Mouse (Mus musculus) midbrain, embryonic 16.5 days (tissue): ENCODE results near the gene Zhx3. TPM values are rescaled to one million over a fixed set of nuclear protein-coding genes. Genes with fewer than 3 reads are reported as not detected.

Experiments
- ATAC-seq: fragments of 200-750 bp; cut with Nextera tagmentation; 2 replicates; pipeline ENCODE4 v1.8.0; 2017; ENCODE audit warnings: moderate TSS enrichment
- H3K27ac ChIP-seq: fragments of 300-500 bp; sonication (generic); 2 replicates; pipeline ENCODE4 v1.5.1; 2014; ENCODE audit warnings: mild to moderate bottlenecking, low read length, mixed read lengths
- H3K27me3 ChIP-seq: fragments of 300-500 bp; sonication (generic); 2 replicates; pipeline ENCODE4 v1.6.1; 2014; ENCODE audit warnings: low read depth, low read length, mixed read lengths; ENCODE audit not compliant: control insufficient read depth, insufficient read depth
- H3K36me3 ChIP-seq: fragments of 300-500 bp; sonication (generic); 2 replicates; pipeline ENCODE4 v1.6.1; 2014; ENCODE audit warnings: mild to moderate bottlenecking, low read length, moderate library complexity, mixed read lengths; ENCODE audit not compliant: control insufficient read depth, insufficient read depth
- H3K4me1 ChIP-seq: fragments of 300-500 bp; sonication (generic); 2 replicates; pipeline ENCODE4 v1.6.1; 2014; ENCODE audit warnings: mild to moderate bottlenecking, low read length, mixed read lengths; ENCODE audit not compliant: control insufficient read depth, insufficient read depth
- H3K4me2 ChIP-seq: fragments of 300-500 bp; sonication (generic); 2 replicates; pipeline ENCODE4 v1.6.1; 2014; ENCODE audit warnings: mild to moderate bottlenecking, low read length, mixed read lengths
- H3K4me3 ChIP-seq: fragments of 300-500 bp; sonication (generic); 2 replicates; pipeline ENCODE4 v1.5.1; 2014; ENCODE audit warnings: low read depth, mild to moderate bottlenecking, low read length, moderate library complexity, mixed read lengths
- H3K9ac ChIP-seq: fragments of 300-500 bp; sonication (generic); 2 replicates; pipeline ENCODE4 v1.6.1; 2014; ENCODE audit warnings: low read depth, low read length, mixed read lengths
- H3K9me3 ChIP-seq: fragments of 300-500 bp; sonication (generic); replicated peaks from 2 replicates; pipeline ENCODE4 v1.6.1; 2014; ENCODE audit warnings: mild to moderate bottlenecking, low read length, mixed read lengths; ENCODE audit not compliant: control insufficient read depth, poor library complexity, severe bottlenecking
- WGBS: fragments of 180-500 bp; shearing (Covaris S2); extraction: QIAGEN DNeasy Blood & Tissue Kit; methylation state at CpG from one replicate; pipeline ENCODE4 v1.1.7; 2014; 5-methylcytosine and 5-hydroxymethylcytosine counted together
- polyA plus RNA-seq: library from polyadenylated mRNA; unstranded; fragments of >200 nt; fragmentation: Nextera tagmentation; extraction: Ambion mirVana; gene quantifications from 2 replicates; pipeline ENCODE4 v1.2.1, GENCODE M21; 2015

Gene Zhx3
- polyA plus RNA-seq, 1 experiment from 2014 or later = 21.1 TPM

GRCm38 (mm10) chr2:160872395-160872794 is 403 bp downstream of the Zhx3 start:
- Histone ChIP-seq H3K36me3 (no peaks in the 10 kb centered on the region), H3K4me3 (peak overlapping the region; percentile 92), H3K4me1 (peaks cover 21% of the 10 kb centered on the region), H3K27me3 (no peaks in the 10 kb centered on the region), H3K4me2 (peak overlapping the region; percentile 77), H3K9me3 (no peaks in the 10 kb centered on the region), H3K9ac (peak overlapping the region; percentile 98), H3K27ac (peak overlapping the region; percentile 98)
- WGBS = 0% methylated on average over 34 of the region's 47 CpGs
- ATAC-seq = peak; percentile 92

- Histone ChIP-seq H3K9ac (no peak overlapping the region), H3K4me3 (peak overlapping the region; percentile 12; the same call in 1 of the 2 replicates), H3K9me3 (no peaks in the 10 kb centered on the region), H3K36me3 (no peaks in the 10 kb centered on the region), H3K4me2 (peak overlapping the region; percentile 47), H3K27ac (no peak overlapping the region), H3K27me3 (no peaks in the 10 kb centered on the region), H3K4me1 (peaks cover 21% of the 10 kb centered on the region)
- ATAC-seq = no peak
- WGBS = 79% methylated on average over 3 of the region's 3 CpGs
Observed at GRCm38 (mm10) chr2:160871310-160871709, 1.5 kb downstream of the Zhx3 start.

DNA sequence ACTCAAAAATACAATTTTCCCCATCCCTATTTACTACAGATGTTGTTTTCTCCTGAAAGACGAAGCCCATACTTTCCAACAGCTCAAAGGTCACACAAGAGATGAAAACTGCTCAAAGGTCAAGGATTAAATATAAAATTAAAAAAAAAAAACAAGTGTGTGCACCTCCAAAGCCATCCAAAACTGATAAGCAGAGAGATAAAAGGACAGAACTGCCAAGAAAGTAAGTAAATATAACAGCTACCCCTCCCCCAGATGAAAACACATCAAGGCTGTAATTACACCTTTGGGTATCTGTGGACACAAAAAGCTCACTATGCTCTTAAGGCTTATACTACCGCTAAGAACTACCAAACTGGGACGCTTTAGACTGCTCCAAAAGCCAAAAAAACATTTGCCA is 3.4 kb downstream of the Zhx3 start:
- Histone ChIP-seq H3K9ac (no peak overlapping the region), H3K27ac (no peak overlapping the region), H3K9me3 (no peaks in the 10 kb centered on the region), H3K4me2 (no peak overlapping the region), H3K27me3 (no peaks in the 10 kb centered on the region), H3K4me3 (no peak overlapping the region), H3K4me1 (peaks cover 21% of the 10 kb centered on the region), H3K36me3 (no peaks in the 10 kb centered on the region)
- 81% methylated on average over 3 of the region's 3 CpGs for WGBS
- ATAC-seq = no peak

DNA sequence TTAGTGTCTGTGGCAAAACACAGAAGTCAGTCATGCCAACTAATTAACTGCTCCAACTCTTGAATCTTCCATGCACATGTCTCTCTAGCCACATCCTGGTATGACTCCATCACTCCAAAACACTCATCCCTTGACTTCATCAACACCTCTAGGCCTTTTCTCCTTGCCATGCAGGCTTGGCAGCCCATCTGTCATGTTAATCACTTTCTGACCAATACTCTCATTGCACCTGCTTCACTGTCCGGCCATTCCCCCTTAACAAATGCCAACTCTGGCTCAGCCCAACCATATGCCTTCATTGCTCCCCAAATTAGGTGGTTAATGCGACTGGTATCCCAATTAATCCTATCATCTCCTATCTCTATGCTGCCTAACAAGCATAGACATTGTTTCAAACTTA is 7.5 kb downstream of the Zhx3 start:
- H3K4me1 ChIP-seq = peaks cover 2% of the 10 kb centered on the region; the same call in 1 of the 2 replicates
- no peak for ATAC-seq
- WGBS = 81% methylated on average over 2 of the region's 2 CpGs

GRCm38 (mm10) chr2:160864112-160864511 is 8.7 kb downstream of the Zhx3 start:
- no peak for ATAC-seq
- Histone ChIP-seq H3K27me3 (no peaks in the 10 kb centered on the region), H3K4me2 (no peak overlapping the region), H3K9me3 (no peaks in the 10 kb centered on the region), H3K4me1 (no peaks in the 10 kb centered on the region), H3K27ac (no peak overlapping the region), H3K9ac (no peak overlapping the region), H3K36me3 (no peaks in the 10 kb centered on the region), H3K4me3 (no peak overlapping the region)
- 92% methylated on average over 1 of the region's 1 CpGs for WGBS

More for the DNA sequence above, 7.5 kb downstream of the Zhx3 start:
- Histone ChIP-seq H3K4me3 (no peak overlapping the region), H3K27ac (no peak overlapping the region), H3K27me3 (no peaks in the 10 kb centered on the region), H3K4me2 (no peak overlapping the region), H3K36me3 (no peaks in the 10 kb centered on the region), H3K9me3 (no peaks in the 10 kb centered on the region), H3K9ac (no peak overlapping the region)

DNA sequence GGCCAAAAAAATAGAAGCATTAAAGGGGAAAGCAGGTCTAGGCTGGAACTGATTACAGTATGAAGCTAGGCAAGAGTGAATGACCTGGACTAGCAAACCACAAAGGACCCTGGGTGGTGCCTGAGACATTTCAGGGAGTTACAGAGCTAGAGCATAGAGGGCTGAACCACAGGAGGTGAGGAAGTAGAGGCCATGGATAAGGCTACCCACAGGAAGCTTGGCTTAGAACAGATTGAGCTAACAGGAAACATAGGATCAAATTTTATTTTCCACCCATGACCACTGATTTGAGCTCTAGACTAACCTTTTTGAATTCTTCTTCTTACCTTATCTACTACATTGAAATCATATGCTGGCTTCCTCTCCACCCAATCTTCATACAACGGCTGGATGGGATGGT is 12.4 kb downstream of the Zhx3 start:
- 92% methylated on average over 1 of the region's 1 CpGs for WGBS

GRCm38 (mm10) chr2:160856359-160857102 is 16.3 kb downstream of the Zhx3 start:
- no peak overlapping the region for H3K4me3 ChIP-seq
- 82% methylated on average over 5 of the region's 5 CpGs for WGBS
- no peaks in the 10 kb centered on the region for H3K27me3 ChIP-seq
- no peaks in the 10 kb centered on the region for H3K4me1 ChIP-seq
- H3K9ac ChIP-seq = no peak overlapping the region
- no peaks in the 10 kb centered on the region for H3K36me3 ChIP-seq
- H3K9me3 ChIP-seq = no peaks in the 10 kb centered on the region
- no peak for ATAC-seq
- H3K27ac ChIP-seq = no peak overlapping the region
- no peak overlapping the region for H3K4me2 ChIP-seq

More for the DNA sequence above, 12.4 kb downstream of the Zhx3 start:
- Histone ChIP-seq H3K9ac (no peak overlapping the region), H3K4me1 (no peaks in the 10 kb centered on the region), H3K4me3 (no peak overlapping the region), H3K27ac (no peak overlapping the region), H3K36me3 (no peaks in the 10 kb centered on the region), H3K4me2 (no peak overlapping the region), H3K27me3 (no peaks in the 10 kb centered on the region), H3K9me3 (no peaks in the 10 kb centered on the region)
- ATAC-seq = no peak

DNA sequence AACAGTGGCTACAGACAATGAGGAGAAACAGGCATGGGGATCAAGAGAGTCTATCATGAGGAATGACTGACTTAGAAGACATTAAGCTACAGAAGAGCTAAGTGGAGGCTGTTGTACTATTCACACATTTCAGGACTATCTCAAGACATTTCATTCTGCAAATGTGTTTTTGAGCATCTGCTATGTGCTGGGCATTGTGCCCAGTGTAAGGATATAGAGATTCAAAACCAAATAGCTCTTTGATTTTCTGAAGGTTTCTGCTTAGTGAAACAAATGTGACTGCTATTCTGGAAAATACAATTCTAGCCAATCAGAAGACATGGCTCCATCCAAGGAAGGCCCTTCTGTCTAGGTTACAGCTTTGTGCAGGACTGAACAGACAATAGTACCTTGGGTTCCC is 18.1 kb downstream of the Zhx3 start:
- no peak overlapping the region for H3K27ac ChIP-seq
- ATAC-seq = no peak

GRCm38 (mm10) chr2:160850360-160850759 is 22.4 kb downstream of the Zhx3 start:
- ATAC-seq = no peak
- 83% methylated on average over 3 of the region's 3 CpGs for WGBS
- H3K4me1 ChIP-seq = no peaks in the 10 kb centered on the region

More for the DNA sequence above, 18.1 kb downstream of the Zhx3 start:
- Histone ChIP-seq H3K4me3 (no peak overlapping the region), H3K36me3 (no peaks in the 10 kb centered on the region), H3K4me2 (no peak overlapping the region), H3K9ac (no peak overlapping the region), H3K9me3 (no peaks in the 10 kb centered on the region), H3K4me1 (no peaks in the 10 kb centered on the region), H3K27me3 (no peaks in the 10 kb centered on the region)

More at GRCm38 (mm10) chr2:160850360-160850759, 22.4 kb downstream of the Zhx3 start:
- Histone ChIP-seq H3K27ac (no peak overlapping the region), H3K36me3 (no peaks in the 10 kb centered on the region), H3K9me3 (no peaks in the 10 kb centered on the region), H3K27me3 (no peaks in the 10 kb centered on the region), H3K9ac (no peak overlapping the region), H3K4me2 (no peak overlapping the region), H3K4me3 (no peak overlapping the region)
